Mouse (Mus musculus): ENCODE measurements at regions not wholly inside any gene's neighbourhood (a gene's known extent, or its start where the extent isn't known, plus 50 kb on each side); places are given as distances from the start of the nearest gene placed in this dataset.

DNA sequence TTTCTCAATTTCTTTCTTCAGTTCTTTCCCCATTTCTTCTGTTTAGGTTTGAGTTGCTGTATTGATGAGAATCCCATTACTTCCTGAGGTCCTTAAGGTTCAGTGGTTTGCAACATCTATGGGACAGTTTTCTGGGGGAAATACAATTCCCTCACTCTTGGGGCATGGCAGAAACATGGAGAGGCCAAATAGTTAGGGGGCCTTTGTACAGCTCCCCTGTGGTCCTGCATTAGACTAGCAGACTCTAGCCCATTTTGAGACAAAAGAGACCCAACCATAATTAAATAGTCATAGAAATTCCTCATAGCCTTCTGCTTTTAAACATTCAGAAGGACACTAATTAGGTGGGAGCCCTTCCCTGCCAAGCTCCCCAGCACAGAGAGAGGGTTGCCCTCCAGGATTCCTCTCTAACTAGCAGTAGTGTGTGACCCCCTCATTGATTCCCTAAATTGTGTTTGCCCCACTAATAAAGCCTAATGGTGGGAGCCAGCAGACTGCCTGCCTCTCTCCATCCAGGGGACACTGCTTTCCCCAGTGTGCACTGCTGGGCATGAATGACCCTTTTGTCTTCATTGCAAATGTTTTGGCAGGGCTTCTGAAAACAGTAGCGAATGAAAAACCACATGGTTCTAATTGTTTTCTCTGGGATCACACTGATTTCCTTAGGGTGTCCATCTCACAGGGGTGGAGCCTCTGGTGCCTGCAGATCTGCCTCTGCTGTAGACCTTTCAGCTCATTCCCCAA is 529.0 kb upstream of the Cdh11 start:
- 19% methylated on average over 1 of the region's 1 CpGs for WGBS (ENCODE audit: insufficient replicate concordance)
- no peak overlapping the region for H3K27ac ChIP-seq (ENCODE audit: low read length)
- no peaks in the 10 kb centered on the region for H3K36me3 ChIP-seq (ENCODE audit: control insufficient read depth, insufficient read depth)
- no peaks in the 10 kb centered on the region for H3K9me3 ChIP-seq (replicated peaks; ENCODE audit: control insufficient read depth, low read length)
- ATAC-seq (ENCODE audit: low read depth): no peak
- no peak overlapping the region for H3K4me2 ChIP-seq (ENCODE audit: low read depth, low read length)
- no peaks in the 10 kb centered on the region for H3K4me1 ChIP-seq (ENCODE audit: control insufficient read depth, low read depth, low read length)
- no peak overlapping the region for H3K4me3 ChIP-seq (ENCODE audit: low read depth, low read length)
- no peak overlapping the region for H3K9ac ChIP-seq (ENCODE audit: low read depth, low read length)
- no peaks in the 10 kb centered on the region for H3K27me3 ChIP-seq (ENCODE audit: control insufficient read depth, insufficient read depth, low read depth, low read length)

DNA sequence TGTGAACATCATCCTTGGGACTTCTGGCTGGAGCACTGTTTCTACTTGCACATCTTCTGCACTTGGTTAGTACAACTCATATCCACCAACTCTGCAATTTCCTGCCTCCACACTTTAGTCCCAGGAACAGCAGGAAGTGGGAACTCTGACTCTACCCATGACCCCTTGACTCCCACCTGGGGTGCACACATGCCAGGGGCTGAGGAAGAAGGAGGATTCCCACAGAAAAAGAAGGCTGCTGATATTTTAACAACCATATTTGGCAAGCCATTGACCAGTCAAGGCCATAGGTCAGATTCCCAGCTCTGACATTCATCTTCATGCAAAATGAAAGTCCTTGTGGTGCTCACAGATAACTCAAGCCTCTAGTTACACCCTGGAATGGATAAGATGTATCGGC is 530.3 kb upstream of the Cdh11 start:
- WGBS (ENCODE audit: insufficient replicate concordance): 54% methylated on average over 1 of the region's 1 CpGs
- Histone ChIP-seq H3K4me3 (ENCODE audit: low read depth, low read length) (no peak overlapping the region), H3K9me3 (replicated peaks; ENCODE audit: control insufficient read depth, low read length) (no peaks in the 10 kb centered on the region), H3K9ac (ENCODE audit: low read depth, low read length) (no peak overlapping the region), H3K36me3 (ENCODE audit: control insufficient read depth, insufficient read depth) (no peaks in the 10 kb centered on the region), H3K4me1 (ENCODE audit: control insufficient read depth, low read depth, low read length) (no peaks in the 10 kb centered on the region), H3K27me3 (ENCODE audit: control insufficient read depth, insufficient read depth, low read depth, low read length) (no peaks in the 10 kb centered on the region), H3K4me2 (ENCODE audit: low read depth, low read length) (no peak overlapping the region), H3K27ac (ENCODE audit: low read length) (no peak overlapping the region)
- no peak for ATAC-seq (ENCODE audit: low read depth)

DNA sequence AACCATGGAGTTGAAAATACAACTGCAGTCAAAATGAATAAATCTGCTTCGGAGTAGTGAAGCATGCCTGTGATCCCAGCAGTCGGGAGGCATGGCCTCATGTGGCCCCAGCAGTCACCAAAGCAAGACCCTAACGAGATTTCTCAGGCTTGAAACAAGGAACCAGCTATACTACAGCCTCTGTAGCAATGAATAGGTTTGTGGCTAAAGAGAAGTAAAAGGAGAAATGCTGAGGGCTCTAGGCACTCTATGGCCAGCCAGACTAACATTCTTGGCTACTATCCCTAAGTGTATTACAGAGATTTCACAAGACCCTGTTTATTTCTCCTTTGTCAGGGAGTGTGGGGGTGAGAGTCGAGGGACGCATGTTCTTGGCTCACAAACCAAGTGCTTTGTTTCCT is 531.2 kb upstream of the Cdh11 start:
- 43% methylated on average over 5 of the region's 5 CpGs for WGBS (ENCODE audit: insufficient replicate concordance)
- Histone ChIP-seq H3K36me3 (ENCODE audit: control insufficient read depth, insufficient read depth) (no peaks in the 10 kb centered on the region), H3K9me3 (replicated peaks; ENCODE audit: control insufficient read depth, low read length) (no peaks in the 10 kb centered on the region), H3K27ac (ENCODE audit: low read length) (no peak overlapping the region), H3K4me2 (ENCODE audit: low read depth, low read length) (no peak overlapping the region), H3K4me3 (ENCODE audit: low read depth, low read length) (no peak overlapping the region), H3K9ac (ENCODE audit: low read depth, low read length) (no peak overlapping the region), H3K4me1 (ENCODE audit: control insufficient read depth, low read depth, low read length) (no peaks in the 10 kb centered on the region), H3K27me3 (ENCODE audit: control insufficient read depth, insufficient read depth, low read depth, low read length) (no peaks in the 10 kb centered on the region)
- ATAC-seq (ENCODE audit: low read depth): no peak

DNA sequence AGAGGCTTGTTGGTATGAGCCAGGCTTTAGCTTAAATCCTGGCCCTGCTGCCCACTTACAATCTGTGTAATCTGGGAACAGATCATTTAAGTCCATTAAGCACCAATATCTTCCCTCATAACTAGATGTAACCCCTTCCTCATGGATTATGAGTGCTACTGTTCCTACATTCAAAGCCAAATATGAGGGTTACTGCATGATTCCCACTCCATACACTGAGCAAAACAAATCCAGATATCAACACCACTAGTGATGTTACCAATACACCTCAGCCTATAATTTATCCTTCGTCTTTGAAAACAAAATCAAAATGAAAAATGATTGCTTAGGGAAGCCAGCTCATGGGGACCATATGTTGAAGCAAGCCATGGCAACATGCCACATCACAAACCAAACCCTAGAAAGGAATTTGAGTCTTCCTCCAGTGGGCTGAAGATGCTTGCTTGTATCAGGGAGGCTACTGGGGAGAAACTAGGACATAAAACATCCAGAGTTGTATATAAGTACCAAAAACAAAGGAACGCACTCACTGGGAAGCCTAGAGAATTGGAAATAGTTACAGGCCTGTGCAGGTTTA is 531.8 kb upstream of the Cdh11 start:
- Histone ChIP-seq H3K4me3 (ENCODE audit: low read depth, low read length) (no peak overlapping the region), H3K4me2 (ENCODE audit: low read depth, low read length) (no peak overlapping the region), H3K27ac (ENCODE audit: low read length) (no peak overlapping the region), H3K9ac (ENCODE audit: low read depth, low read length) (no peak overlapping the region), H3K9me3 (replicated peaks; ENCODE audit: control insufficient read depth, low read length) (no peaks in the 10 kb centered on the region), H3K27me3 (ENCODE audit: control insufficient read depth, insufficient read depth, low read depth, low read length) (no peaks in the 10 kb centered on the region), H3K36me3 (ENCODE audit: control insufficient read depth, insufficient read depth) (no peaks in the 10 kb centered on the region), H3K4me1 (ENCODE audit: control insufficient read depth, low read depth, low read length) (no peaks in the 10 kb centered on the region)
- no peak for ATAC-seq (ENCODE audit: low read depth)
- 59% methylated on average over 2 of the region's 2 CpGs for WGBS (ENCODE audit: insufficient replicate concordance)

DNA sequence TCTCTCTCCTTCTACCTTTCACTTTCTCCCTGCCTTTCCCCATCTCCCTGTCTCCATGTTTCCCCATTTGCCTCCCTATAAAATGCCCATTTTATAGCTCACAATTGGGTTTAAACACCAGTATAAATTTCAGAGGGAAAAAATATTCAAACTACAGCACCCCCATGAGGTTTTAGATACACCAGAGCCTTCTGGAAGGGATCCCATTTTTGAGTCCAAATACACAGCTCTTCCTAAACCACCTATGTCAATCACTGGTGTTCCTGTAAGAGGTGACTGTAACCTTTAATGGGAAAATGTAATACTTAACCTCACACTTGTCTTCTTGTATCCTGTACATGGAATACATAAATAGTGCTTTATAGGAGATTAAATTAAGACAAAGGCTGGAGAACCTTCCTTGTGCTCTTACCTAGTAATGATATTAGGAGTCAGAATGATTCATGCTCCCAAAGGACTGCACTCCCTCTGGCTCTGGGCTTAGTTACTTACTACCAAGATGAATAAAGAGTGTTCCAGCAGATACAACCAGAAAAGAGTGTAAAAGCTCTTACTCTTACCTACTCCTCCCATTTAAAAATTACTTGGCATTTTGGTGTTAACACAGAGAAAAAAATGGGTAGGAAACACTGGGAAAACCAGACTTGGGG is 538.7 kb upstream of the Cdh11 start:
- no peak overlapping the region for H3K4me3 ChIP-seq (ENCODE audit: low read depth, low read length)
- H3K9me3 ChIP-seq (replicated peaks; ENCODE audit: control insufficient read depth, low read length): no peaks in the 10 kb centered on the region; the same call in 1 of the 2 replicates
- no peaks in the 10 kb centered on the region for H3K4me1 ChIP-seq (ENCODE audit: control insufficient read depth, low read depth, low read length)
- ATAC-seq (ENCODE audit: low read depth): no peak
- no peaks in the 10 kb centered on the region for H3K36me3 ChIP-seq (ENCODE audit: control insufficient read depth, insufficient read depth)
- H3K9ac ChIP-seq (ENCODE audit: low read depth, low read length): no peak overlapping the region
- no peak overlapping the region for H3K27ac ChIP-seq (ENCODE audit: low read length)
- no peak overlapping the region for H3K4me2 ChIP-seq (ENCODE audit: low read depth, low read length)
- no peaks in the 10 kb centered on the region for H3K27me3 ChIP-seq (ENCODE audit: control insufficient read depth, insufficient read depth, low read depth, low read length)

DNA sequence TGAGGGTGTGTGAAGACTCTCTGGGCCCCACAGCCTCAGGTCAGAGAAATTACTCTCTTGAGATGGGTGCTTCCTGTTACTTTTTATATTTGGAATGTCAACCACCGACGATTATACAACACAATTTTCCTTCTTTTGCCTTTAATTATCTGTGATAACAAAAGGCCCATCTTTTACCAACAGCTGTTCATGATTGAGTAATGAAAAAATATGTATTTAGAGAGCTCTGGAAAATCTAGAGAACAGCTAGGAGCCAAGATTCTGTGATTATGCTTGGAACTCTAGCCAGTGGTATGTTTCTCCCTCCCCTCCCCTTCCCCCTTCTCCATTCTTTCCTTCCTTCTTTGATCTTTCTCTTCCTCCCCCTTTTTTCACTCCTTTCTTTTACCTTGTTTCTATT is 546.0 kb upstream of the Cdh11 start:
- Histone ChIP-seq H3K27me3 (ENCODE audit: control insufficient read depth, insufficient read depth, low read depth, low read length) (no peaks in the 10 kb centered on the region), H3K36me3 (ENCODE audit: control insufficient read depth, insufficient read depth) (no peaks in the 10 kb centered on the region), H3K9ac (ENCODE audit: low read depth, low read length) (no peak overlapping the region), H3K4me3 (ENCODE audit: low read depth, low read length) (no peak overlapping the region), H3K9me3 (replicated peaks; ENCODE audit: control insufficient read depth, low read length) (no peaks in the 10 kb centered on the region), H3K27ac (ENCODE audit: low read length) (no peak overlapping the region), H3K4me2 (ENCODE audit: low read depth, low read length) (no peak overlapping the region), H3K4me1 (ENCODE audit: control insufficient read depth, low read depth, low read length) (no peaks in the 10 kb centered on the region)
- ATAC-seq (ENCODE audit: low read depth): no peak
- WGBS (ENCODE audit: insufficient replicate concordance): 65% methylated on average over 2 of the region's 2 CpGs

DNA sequence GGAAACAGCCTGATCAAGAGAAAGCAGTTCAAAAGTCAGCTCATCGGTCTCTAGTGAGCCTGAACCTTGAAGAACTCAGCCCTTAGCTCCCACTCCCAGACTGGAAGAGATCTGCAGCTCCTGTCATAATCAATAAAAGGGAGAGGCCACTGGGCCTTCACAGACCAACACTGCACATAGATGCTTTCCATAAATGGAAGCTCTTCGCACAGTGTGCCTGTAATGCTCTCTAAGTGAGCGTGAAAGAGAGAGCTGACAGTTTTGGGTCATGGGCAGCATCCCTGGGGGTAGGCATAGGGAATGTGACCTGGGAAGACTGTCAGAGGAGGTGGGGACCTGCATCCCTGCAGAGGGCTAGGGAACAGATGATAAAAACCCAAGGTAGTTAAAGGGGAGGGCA is 551.9 kb upstream of the Cdh11 start:
- no peak overlapping the region for H3K27ac ChIP-seq (ENCODE audit: low read length)
- H3K4me1 ChIP-seq (ENCODE audit: control insufficient read depth, low read depth, low read length): no peaks in the 10 kb centered on the region
- no peak overlapping the region for H3K4me3 ChIP-seq (ENCODE audit: low read depth, low read length)
- no peaks in the 10 kb centered on the region for H3K36me3 ChIP-seq (ENCODE audit: control insufficient read depth, insufficient read depth)
- H3K9me3 ChIP-seq (replicated peaks; ENCODE audit: control insufficient read depth, low read length): no peaks in the 10 kb centered on the region
- H3K27me3 ChIP-seq (ENCODE audit: control insufficient read depth, insufficient read depth, low read depth, low read length): no peaks in the 10 kb centered on the region
- 68% methylated on average over 3 of the region's 3 CpGs for WGBS (ENCODE audit: insufficient replicate concordance)
- ATAC-seq (ENCODE audit: low read depth): no peak
- H3K9ac ChIP-seq (ENCODE audit: low read depth, low read length): no peak overlapping the region
- H3K4me2 ChIP-seq (ENCODE audit: low read depth, low read length): no peak overlapping the region

DNA sequence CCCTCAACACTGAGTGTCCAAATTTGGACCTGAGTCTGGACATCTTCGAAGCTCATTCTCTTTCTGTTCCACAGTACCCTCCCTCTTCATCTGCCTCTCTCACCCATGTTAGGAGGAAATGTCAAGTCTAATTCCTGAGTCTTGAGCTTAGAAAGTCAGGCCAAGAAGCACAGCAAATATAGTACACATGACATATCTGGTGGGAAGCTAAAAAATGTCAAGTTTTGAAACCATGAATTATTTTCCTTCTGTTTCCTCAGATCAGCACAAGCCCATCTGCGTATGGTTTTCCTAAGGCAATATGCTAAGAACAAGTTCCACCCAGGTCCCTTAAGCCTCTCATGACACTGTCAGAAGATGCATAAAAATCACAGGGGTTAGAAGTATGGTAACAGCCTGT is 553.6 kb upstream of the Cdh11 start:
- no peak for ATAC-seq (ENCODE audit: low read depth)
- Histone ChIP-seq H3K9me3 (replicated peaks; ENCODE audit: control insufficient read depth, low read length) (no peaks in the 10 kb centered on the region), H3K4me2 (ENCODE audit: low read depth, low read length) (no peak overlapping the region), H3K36me3 (ENCODE audit: control insufficient read depth, insufficient read depth) (no peaks in the 10 kb centered on the region), H3K27ac (ENCODE audit: low read length) (no peak overlapping the region), H3K9ac (ENCODE audit: low read depth, low read length) (no peak overlapping the region), H3K4me1 (ENCODE audit: control insufficient read depth, low read depth, low read length) (no peaks in the 10 kb centered on the region), H3K4me3 (ENCODE audit: low read depth, low read length) (no peak overlapping the region), H3K27me3 (ENCODE audit: control insufficient read depth, insufficient read depth, low read depth, low read length) (no peaks in the 10 kb centered on the region)
- 51% methylated on average over 2 of the region's 2 CpGs for WGBS (ENCODE audit: insufficient replicate concordance)

DNA sequence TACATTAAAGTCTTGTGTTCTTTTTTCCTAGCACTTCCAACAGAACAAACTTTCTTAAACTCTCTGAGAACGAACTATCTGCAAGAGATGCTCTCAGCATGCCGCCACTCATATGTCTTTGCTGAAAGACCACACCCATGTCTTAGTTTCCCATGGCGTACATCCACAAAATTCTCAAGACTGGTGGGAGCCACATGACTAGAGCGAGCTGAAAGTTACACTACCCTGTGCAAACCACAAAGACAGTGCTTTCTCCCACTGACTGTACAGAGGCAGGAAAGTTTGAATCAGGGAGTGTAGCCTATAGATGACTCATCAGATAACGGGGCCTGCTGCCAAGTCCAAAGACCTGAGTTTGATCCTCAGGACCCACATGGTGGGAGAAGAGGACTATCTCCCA is 554.5 kb upstream of the Cdh11 start:
- Histone ChIP-seq H3K27me3 (ENCODE audit: control insufficient read depth, insufficient read depth, low read depth, low read length) (no peaks in the 10 kb centered on the region), H3K4me3 (ENCODE audit: low read depth, low read length) (no peak overlapping the region)
- no peak for ATAC-seq (ENCODE audit: low read depth)

More for the DNA sequence above, 554.5 kb upstream of the Cdh11 start:
- no peak overlapping the region for H3K4me2 ChIP-seq (ENCODE audit: low read depth, low read length)
- H3K27ac ChIP-seq (ENCODE audit: low read length): no peak overlapping the region
- no peak overlapping the region for H3K9ac ChIP-seq (ENCODE audit: low read depth, low read length)
- no peaks in the 10 kb centered on the region for H3K9me3 ChIP-seq (replicated peaks; ENCODE audit: control insufficient read depth, low read length)
- no peaks in the 10 kb centered on the region for H3K4me1 ChIP-seq (ENCODE audit: control insufficient read depth, low read depth, low read length)
- WGBS (ENCODE audit: insufficient replicate concordance): 62% methylated on average over 5 of the region's 5 CpGs
- no peaks in the 10 kb centered on the region for H3K36me3 ChIP-seq (ENCODE audit: control insufficient read depth, insufficient read depth)
